Mouse (Mus musculus): Measurements from ENCODE around the gene 4833427G06Rik.

DNA sequence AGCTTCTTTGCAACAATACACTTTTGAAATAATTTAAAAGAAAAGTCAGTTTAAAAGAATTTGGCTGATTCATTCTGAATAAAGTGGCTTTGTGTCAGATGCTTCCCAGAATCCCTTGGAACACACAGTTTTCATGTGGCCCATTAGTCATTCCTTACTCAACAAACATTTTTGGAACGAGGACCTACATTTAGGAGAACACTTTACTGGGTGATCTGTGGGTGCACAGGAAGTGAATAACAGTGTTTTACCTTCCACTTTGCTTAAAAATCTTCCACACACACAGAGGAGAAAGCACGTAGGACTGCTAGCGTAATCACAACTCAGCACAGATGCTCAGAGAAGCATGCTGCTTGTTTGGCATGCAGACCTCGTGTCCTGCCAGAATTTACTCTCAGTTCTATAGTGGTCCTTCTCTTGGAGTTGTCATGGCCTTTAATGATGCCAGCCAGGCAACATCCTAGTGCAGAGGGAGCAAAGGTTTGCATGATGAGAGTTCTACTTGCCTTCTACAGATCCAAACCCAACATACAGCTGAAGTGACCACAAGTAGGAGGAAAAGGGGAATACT lies 42.8 kb downstream of the 4833427G06Rik start:
- no peak for TF ChIP-seq CTCF (IDR thresholded peaks at IDR 0.05; ENCODE audit: low read depth, low read length)
- TF ChIP-seq TAL1 (conservative IDR thresholded peaks at IDR 0.05; ENCODE audit: low read depth, low read length) = no peak
- no peak for TF ChIP-seq GATA2 (IDR thresholded peaks at IDR 0.05; ENCODE audit: borderline replicate concordance, low read depth, low read length)
- no peak for TF ChIP-seq POLR2AphosphoS5 (IDR thresholded peaks at IDR 0.05; ENCODE audit: insufficient replicate concordance, low read depth, low read length)
- no peak for TF ChIP-seq GATA1 (IDR thresholded peaks at IDR 0.05; ENCODE audit: borderline replicate concordance, low read length)

All from G1E (cell line).